Mouse (Mus musculus) E14TG2a.4 (cell line): ENCODE data around the gene Il1rap.

Source experiments
- H3K27me3 ChIP-seq: 2 replicates; pipeline ENCODE4 v1.6.1; 2014; ENCODE audit warnings: low read length, control low read depth; ENCODE audit not compliant: insufficient read depth
- H3K36me3 ChIP-seq: 2 replicates; pipeline ENCODE4 v1.6.1; 2014; ENCODE audit warnings: low read length, control low read depth; ENCODE audit not compliant: insufficient read depth
- H3K4me1 ChIP-seq: replicated peaks from 2 replicates; pipeline ENCODE4 v1.6.1; 2014; ENCODE audit warnings: low read depth, low read length, control low read depth
- H3K4me3 ChIP-seq: replicated peaks from 2 replicates; pipeline ENCODE4 v1.5.1; 2014; ENCODE audit warnings: mild to moderate bottlenecking, low read length
- H3K9me3 ChIP-seq: 2 replicates; pipeline ENCODE4 v1.6.1; 2014; ENCODE audit warnings: low read length, control low read depth
- CTCF ChIP-seq: conservative IDR thresholded peaks from 2 replicates; pipeline ENCODE4 v1.5.1; 2014; ENCODE audit warnings: low read length
- NANOG ChIP-seq: IDR thresholded peaks from 2 replicates; pipeline ENCODE4 v1.6.1; 2014; ENCODE audit warnings: borderline replicate concordance, low read length, mixed read lengths
- POU5F1 ChIP-seq: IDR thresholded peaks from 2 replicates; pipeline ENCODE4 v1.6.1; 2014; ENCODE audit warnings: low read length, borderline replicate concordance

Gene Il1rap

DNA sequence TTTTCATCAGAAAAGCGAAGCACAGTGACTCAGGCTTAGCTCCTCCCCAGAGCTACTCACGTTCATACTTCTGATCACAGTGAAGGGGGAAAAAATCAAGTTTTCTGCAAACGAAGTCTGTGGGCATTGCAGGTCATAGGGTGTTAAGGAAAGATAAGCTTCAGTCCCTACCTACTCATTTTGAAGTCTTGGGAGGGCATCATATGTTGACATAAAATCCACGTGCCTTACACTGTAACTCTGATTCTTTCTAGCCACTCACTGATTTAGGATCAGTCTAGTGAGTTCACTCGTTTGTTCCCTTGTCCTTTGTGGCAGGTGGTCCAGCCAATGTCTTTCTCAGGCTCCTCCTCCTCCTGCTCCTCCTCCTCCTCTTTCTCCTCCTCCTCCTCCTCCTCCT lies 17.1 kb downstream of the Il1rap start:
- Histone ChIP-seq H3K4me1 (no peaks in the 10 kb centered on the region), H3K9me3 (no peaks in the 10 kb centered on the region), H3K36me3 (no peaks in the 10 kb centered on the region), H3K4me3 (no peak overlapping the region), H3K27me3 (no peaks in the 10 kb centered on the region)
- TF ChIP-seq POU5F1 (no peak), CTCF (no peak), NANOG (no peak)

DNA sequence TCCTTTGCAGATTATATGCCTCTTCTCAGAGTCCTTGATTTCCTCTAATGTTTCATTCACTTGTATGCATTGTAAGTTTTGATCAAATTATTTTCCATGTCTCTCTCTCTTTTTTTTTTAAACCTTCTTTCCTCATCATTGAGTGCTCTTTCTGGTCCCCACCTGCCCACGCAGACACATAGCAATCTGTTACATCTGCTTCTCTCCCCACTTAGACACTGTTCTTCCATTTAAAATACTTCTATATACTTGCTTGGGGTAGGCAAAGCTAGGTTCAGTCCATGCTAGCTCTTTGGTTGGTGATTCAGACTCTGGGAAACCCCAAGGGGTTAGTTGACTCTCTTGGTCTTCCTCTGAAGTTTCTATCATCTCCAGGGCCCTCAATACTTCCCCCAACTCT lies 20.0 kb downstream of the Il1rap start:
- no peaks in the 10 kb centered on the region for H3K36me3 ChIP-seq
- H3K4me3 ChIP-seq = no peak overlapping the region
- H3K4me1 ChIP-seq = no peaks in the 10 kb centered on the region
- no peaks in the 10 kb centered on the region for H3K27me3 ChIP-seq
- no peak for TF ChIP-seq POU5F1
- no peak for TF ChIP-seq NANOG
- no peak for TF ChIP-seq CTCF
- peaks cover 10% of the 10 kb centered on the region for H3K9me3 ChIP-seq

DNA sequence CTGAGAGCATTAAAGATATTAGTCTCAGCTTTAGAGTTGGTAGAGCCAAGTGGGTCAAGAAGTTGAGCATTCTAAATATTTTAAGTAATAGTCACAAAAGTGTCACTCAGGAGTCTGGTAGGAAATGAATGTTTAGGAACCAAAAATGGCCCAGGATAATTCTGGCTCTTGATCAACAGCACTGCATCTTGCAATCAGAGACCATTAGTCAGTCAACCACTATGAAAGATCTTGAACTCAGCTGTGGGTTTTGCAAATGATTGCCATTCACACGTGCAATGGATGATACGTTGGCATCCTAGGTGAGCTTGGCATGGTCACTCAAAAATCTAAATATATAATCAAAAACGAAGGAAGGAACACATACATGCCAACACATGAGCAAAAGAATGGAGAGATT lies 23.1 kb downstream of the Il1rap start:
- Histone ChIP-seq H3K27me3 (no peaks in the 10 kb centered on the region), H3K4me3 (no peak overlapping the region), H3K4me1 (no peaks in the 10 kb centered on the region), H3K36me3 (no peaks in the 10 kb centered on the region), H3K9me3 (peaks cover 10% of the 10 kb centered on the region)
- TF ChIP-seq CTCF (no peak), NANOG (no peak), POU5F1 (no peak)

DNA sequence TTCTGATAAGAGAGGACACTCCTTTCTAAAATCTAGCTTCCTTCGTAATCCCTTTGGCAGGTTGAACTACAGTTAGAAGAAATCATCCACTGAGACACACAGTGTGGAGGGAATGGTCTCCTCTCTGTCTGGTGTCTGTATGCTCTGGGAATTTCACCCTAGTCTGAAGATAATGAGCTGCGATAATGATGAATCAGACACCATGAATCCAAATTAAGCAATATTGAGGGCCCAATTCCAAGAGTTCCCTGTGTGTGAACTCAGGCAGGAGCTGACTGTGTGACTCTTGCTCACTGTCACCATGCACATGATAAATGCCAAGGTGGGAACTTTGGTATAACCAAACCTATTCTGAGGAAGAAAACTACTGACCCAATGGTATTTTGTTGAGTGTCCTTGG lies 26.5 kb downstream of the Il1rap start:
- no peaks in the 10 kb centered on the region for H3K36me3 ChIP-seq
- H3K9me3 ChIP-seq = peaks cover 10% of the 10 kb centered on the region
- H3K4me1 ChIP-seq = no peaks in the 10 kb centered on the region
- no peak overlapping the region for H3K4me3 ChIP-seq
- H3K27me3 ChIP-seq = no peaks in the 10 kb centered on the region
- TF ChIP-seq CTCF (no peak), POU5F1 (no peak), NANOG (no peak)

DNA sequence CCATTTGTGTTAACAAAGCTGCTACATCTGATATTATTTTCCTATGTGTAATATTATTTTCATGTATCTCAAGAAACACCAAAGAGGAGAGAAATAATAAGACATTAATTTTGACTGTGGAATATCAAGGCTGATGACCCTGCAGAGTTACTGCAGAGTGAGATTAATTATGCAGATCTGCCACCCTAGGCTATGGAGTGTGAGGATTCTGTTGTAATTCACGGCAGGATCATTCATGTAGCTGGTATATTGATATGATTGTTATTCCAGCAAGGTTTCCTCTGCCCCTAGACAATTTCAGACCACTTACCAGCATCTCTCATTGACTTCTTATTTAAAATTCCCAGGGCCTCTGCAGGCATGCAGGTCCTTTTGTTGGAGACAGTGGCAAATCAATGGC lies 29.0 kb downstream of the Il1rap start:
- Histone ChIP-seq H3K27me3 (no peaks in the 10 kb centered on the region), H3K4me1 (no peaks in the 10 kb centered on the region), H3K4me3 (no peak overlapping the region), H3K36me3 (no peaks in the 10 kb centered on the region), H3K9me3 (peaks cover 8% of the 10 kb centered on the region)
- no peak for TF ChIP-seq NANOG
- no peak for TF ChIP-seq CTCF
- TF ChIP-seq POU5F1 = no peak

DNA sequence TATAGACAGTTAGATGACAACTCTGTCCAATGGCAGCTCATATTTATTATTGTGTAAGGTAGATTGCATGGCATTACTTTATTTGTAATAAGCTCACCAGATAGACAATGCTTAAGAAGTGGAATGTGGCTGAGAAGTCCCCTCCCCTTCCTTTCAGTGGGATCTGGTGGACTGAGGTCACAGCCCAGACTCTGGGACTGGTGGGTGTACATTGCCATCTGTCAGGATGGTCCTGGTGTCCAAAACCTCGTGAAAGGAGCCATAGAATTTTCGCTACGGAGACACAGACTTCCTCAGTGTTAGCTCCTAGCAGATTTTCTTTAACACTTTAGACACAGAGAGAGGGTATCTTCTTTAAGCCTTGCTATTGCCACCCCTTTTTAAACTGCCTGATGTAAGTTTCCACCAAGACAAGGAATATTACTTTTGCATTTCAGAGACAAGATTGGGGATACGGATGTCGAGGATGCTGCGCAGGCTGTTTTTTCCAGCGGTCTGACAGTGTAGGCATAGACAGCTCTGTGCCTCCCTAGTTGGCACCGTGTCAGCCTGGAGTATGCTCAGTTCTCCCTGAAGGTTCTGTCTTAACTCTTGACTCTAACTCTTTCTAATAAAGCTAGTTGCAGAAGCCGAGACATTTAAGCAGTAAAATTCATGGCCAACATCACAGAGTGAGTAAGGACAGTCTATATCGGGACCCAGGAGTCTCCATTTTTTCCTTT lies 31.2 kb downstream of the Il1rap start:
- Histone ChIP-seq H3K27me3 (no peaks in the 10 kb centered on the region), H3K4me1 (no peaks in the 10 kb centered on the region), H3K4me3 (no peak overlapping the region), H3K9me3 (no peaks in the 10 kb centered on the region), H3K36me3 (no peaks in the 10 kb centered on the region)
- TF ChIP-seq POU5F1 (no peak), NANOG (no peak), CTCF (no peak)

DNA sequence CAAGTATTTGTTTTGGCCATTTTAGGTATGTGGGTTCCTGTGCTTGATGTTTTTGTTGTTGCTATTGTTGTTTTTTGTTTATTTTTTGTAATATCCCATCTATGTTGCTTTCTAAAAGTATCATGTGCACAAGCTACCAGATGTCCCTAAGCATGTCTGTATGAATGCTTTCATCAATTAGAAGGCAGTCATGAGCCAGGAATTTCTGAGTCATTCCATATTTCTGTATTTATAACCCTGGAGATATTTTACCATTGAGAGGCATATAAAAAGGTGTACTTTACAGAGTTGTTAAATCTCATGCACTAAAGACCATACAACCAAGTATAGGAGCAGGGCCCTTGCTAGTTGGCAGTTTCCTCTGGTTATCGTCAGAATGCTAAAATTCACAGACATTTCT lies 41.6 kb downstream of the Il1rap start:
- H3K4me3 ChIP-seq = no peak overlapping the region
- TF ChIP-seq POU5F1 (no peak), NANOG (no peak), CTCF (no peak)
- H3K4me1 ChIP-seq = no peaks in the 10 kb centered on the region
- H3K36me3 ChIP-seq = no peaks in the 10 kb centered on the region
- no peaks in the 10 kb centered on the region for H3K9me3 ChIP-seq
- no peaks in the 10 kb centered on the region for H3K27me3 ChIP-seq

DNA sequence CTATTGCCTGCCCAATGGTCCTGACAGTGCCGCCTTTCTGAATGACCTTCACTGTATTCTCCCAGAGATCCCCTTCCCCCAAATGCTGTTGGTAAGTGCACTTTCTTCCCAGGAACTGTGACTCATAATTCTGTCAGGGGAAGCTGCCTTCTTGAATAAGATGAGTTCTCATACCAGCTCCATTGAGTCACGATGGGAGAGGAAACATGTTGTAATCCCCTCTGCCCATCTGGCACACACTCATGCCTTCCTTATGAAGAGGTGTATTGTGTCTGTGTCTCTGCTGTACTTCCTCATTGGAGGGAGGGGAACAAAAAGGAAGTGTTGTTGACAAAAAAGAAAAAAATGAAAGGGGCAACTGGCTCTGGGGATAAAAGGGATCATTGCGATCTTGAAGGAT lies 44.6 kb downstream of the Il1rap start:
- Histone ChIP-seq H3K36me3 (no peaks in the 10 kb centered on the region), H3K27me3 (no peaks in the 10 kb centered on the region), H3K9me3 (no peaks in the 10 kb centered on the region), H3K4me1 (no peaks in the 10 kb centered on the region), H3K4me3 (no peak overlapping the region)
- TF ChIP-seq NANOG (no peak), CTCF (no peak), POU5F1 (no peak)

DNA sequence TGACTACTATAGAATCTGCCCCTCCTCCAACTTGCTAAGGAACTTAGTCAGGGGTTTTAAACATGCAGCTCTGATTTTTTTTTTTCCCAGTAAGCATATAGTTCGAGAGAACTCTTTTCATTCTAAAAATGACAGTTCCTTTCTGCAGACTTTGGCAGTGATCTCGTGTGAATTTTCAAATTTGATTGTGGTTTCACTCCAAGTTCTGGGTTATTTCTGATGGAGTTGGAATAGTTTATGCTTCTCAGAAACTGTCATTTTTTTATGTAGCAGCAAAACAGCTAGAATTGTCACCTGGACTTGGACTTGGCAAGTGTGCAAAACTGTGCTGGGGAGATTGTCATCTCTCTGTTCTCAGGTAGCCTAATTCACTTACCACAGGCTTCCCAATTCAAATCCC lies 53.3 kb downstream of the Il1rap start:
- Histone ChIP-seq H3K4me1 (no peaks in the 10 kb centered on the region), H3K36me3 (no peaks in the 10 kb centered on the region), H3K4me3 (no peak overlapping the region), H3K27me3 (no peaks in the 10 kb centered on the region), H3K9me3 (no peaks in the 10 kb centered on the region)
- no peak for TF ChIP-seq POU5F1
